Mouse (Mus musculus) gastrocnemius, postnatal 36 days (tissue): ENCODE measurements around the gene Cnot8. TPM values are rescaled to one million over a fixed set of nuclear protein-coding genes. Genes with fewer than 3 reads are reported as not detected.
A peak's percentile ranks its signal among the peaks of the same experiment; 100 is the strongest.
"Not testable (repeated sequence)": the region's sequence is repeated elsewhere in the genome, so short reads cannot be mapped to it uniquely, and the experiment has no call there.

ENCODE experiments used
- DNase-seq, 2 experiments: peaks; one replicate each; pipeline ENCODE4 v3.0.0; 2022
- intact Hi-C: fragments of 180-260 bp; cut with DNase I; formaldehyde crosslinking; loops from one replicate; pipeline ENCODE4 v1.15.1; 2025
- long read RNA-seq, 2 experiments: library from polyadenylated mRNA; stranded (forward); transcript quantifications; one replicate each; pipeline ENCODE4 v2.0.0; 2021
- total RNA-seq, 2 experiments: library from RNA; stranded (reverse); gene quantifications; 2 replicates each; pipeline ENCODE4 v1.2.3; 2021

Cnot8 gene
- total RNA-seq = 10 to 100 TPM; 27.0 to 31.4 TPM
- long read RNA-seq, experiment 1, transcript Cnot8-201 (7 exons, 2,035 nt) = major isoform, 22 of 46 reads
- long read RNA-seq, experiment 1, partial matches to known transcripts = 7 of 46 reads
- long read RNA-seq, experiment 1, other reads (novel, unspliced or antisense) = 13 of 46 reads
- long read RNA-seq, experiment 2, transcript Cnot8-201 (7 exons, 2,035 nt) = major isoform, 39 of 66 reads
- long read RNA-seq, experiment 2, partial matches to known transcripts = 11 of 66 reads
- long read RNA-seq, experiment 2, other reads (novel, unspliced or antisense) = 14 of 66 reads

DNA sequence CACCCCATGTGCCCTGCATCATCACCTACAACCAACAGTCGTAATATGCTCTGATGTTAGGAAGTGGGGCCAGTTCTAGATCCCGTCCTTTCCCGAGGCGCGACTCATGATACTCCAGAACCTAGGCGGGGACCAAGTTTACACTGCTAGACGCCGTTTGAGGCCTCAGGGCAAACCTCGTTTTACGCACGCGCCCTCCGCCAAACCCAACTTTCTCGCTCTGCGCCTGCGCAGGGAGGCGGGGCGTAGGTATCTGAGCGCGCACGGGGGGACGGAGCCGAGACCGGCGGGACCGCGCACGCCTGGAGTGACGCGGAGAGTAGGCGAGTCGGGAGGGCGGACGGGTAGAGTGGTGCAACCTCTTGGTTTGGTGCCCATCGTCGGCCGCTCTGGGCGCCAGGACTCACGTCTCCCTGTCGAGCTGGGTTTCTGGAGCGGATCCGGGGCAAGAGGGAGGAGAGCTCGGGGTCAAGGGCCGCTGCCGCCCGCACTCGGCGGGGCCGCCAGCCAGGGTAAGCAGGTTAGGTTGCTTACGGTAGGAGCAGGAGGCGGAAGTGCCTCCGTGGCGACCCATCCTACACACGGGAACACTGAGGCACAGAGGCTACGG is at the start of gene Cnot8:
TSS of gene Cnot8 (plus strand) at position 457 of the 610 bp plus-strand sequence.
- intact Hi-C loops = loop anchor here (5.0 to 10.0 kb wide), 2 partner anchors 97 to 201 kb away; partner anchors contain the start of genes Larp1 and Zfp692
- DNase-seq = peak; percentile 99

DNA sequence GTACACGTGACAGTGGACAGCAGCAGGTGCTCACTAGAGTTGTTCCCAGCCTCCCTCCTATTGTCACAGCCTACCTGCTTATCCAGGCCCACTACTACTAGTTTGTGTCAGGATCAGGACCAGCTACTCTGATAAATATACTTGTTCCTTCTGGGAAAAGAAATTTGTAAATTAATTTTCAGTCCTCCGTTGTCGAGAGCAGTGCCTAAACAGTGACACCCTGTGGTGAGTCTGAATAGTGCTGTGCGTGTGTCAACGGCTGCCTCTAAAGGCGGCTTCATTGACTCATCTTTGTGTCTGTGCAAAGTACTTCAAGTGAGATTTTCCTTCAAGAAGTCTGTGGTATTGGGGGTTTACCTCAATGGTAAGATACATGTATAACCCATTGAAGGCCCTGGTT is 46.5 kb upstream of the Cnot8 start:
- peak in 1 of 2 experiments; percentile 17 for DNase-seq
- intact Hi-C loops = loop anchor here (1.0 kb wide), 1 partner anchor 106 kb away; no protein-coding TSS in a partner anchor

DNA sequence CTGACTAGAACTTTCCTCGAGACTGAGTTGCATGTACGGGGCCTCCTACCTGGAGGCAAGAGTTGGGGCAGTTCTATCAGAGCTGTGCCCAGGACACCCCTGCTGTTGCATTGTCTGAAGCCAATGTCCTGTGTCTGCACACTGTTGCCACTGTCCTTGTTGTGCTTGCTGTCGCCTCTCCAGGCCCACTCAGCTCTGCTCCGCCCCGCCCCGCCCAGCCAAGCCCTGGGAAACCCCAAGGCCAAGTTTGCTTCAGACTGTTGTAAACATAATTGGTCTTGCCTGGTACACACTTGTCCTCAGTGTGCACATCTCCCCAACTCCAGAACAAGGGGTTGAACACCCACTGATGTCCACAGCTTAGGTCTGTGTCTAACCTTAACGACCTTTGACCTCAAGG is 44.2 kb upstream of the Cnot8 start:
- intact Hi-C loops = loop anchor here (5.0 kb wide), 1 partner anchor 37 kb away; no protein-coding TSS in a partner anchor
- DNase-seq = not testable (repeated sequence)

DNA sequence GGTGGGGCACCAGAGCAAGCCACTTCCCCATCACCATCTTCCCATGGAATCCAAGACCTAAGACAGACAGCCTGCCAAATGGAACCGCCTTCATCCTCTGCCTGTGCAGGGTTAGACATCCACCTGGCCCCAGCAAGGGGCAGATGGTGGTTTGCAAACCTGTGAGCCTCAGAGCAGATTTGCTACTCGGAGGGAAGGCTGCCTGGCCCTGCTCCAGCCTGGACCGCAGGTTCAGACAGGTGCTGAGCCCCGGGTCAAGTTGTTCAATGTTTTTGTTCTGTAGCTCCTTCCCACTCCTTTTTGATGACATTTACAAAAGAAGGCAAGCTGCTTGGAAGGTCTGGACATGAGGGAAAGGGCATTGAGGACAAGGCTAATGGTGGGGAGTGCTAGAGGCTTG is 42.7 kb upstream of the Cnot8 start:
- not testable (repeated sequence) for DNase-seq
- intact Hi-C loops = loop anchor here (5.0 kb wide), 1 partner anchor 39 kb away; no protein-coding TSS in a partner anchor

DNA sequence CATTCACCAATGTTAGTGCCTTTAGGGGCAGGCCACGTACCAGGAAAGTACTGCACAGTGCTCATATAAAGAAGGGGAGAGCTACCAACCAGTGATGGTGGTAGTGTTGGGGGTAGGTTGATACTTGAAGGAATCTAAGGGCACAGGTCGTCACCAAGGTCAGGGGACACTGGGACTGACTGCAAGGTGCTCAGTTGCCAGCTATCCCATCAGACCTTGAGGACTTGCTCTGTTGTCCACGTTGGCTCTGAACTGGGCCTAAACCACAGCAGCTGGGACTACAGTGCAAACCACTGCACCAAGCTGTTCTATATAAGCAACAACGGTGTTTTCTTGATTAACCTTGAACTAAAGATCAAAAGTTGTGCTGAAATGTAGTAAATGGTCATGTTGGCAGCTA is 41.4 kb upstream of the Cnot8 start:
- intact Hi-C loops = loop anchor here (5.0 kb wide), 1 partner anchor 40 kb away; no protein-coding TSS in a partner anchor
- no peak for DNase-seq

DNA sequence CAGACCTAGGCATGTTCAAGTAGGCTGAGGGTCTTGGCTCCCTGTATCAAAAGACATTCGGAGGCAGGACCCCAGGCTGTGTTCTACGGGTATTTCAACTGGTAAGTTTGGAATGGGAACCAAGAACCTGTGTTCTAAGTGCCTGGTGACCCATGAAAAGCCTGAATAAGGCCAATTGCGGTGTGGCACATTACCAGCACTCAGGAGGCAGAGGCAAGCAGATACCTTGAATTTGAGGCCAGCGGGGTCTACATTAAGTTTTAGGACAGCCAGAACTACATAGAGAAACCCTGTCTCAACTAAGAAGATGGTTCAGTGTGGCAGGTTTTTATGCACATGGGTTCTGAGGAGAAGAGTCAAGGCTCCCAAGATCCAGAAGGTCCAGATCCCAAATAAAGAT is 38.9 kb upstream of the Cnot8 start:
- intact Hi-C loops = no loop called here
- no peak for DNase-seq

DNA sequence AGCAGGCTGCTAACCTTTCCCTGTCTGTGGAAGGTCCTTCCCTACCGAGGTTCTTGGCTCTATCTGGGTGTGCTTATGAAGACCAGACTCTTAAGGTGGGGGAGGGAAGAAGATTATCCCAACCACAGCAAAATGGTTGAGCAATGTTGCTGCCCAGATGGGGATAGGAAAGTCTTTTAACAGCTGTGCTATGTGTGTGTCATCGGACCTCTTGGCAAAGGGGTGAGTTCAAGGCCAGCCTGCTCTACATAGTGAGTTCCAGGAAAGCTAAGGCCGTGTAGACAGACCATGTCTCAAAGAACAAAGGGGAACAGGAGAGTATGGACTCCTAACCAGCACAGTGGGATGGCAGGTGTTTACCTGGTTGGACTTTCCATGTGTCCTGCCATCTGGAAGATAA is 31.0 kb upstream of the Cnot8 start:
- intact Hi-C loops = no loop called here
- DNase-seq = no peak

DNA sequence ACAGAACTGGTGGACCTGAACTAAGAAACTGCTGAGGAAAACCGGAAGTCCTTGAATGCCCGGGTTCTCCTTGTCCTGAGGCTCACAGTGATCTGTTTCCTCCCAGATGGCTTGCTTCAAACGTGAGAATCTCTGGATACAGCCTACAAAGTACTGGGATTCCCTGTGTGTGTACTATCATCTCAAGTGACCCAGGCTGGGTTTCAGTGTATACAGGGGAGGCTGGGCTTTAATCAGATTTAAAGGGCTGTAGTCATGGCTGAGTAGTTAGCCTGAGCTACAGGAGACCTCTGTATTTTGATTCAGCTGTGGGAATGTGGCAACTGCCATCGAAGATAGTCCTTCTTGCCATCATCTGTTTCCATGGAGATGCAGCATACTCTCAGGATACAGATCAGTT is 26.7 kb upstream of the Cnot8 start:
- no peak for DNase-seq
- intact Hi-C loops = no loop called here

DNA sequence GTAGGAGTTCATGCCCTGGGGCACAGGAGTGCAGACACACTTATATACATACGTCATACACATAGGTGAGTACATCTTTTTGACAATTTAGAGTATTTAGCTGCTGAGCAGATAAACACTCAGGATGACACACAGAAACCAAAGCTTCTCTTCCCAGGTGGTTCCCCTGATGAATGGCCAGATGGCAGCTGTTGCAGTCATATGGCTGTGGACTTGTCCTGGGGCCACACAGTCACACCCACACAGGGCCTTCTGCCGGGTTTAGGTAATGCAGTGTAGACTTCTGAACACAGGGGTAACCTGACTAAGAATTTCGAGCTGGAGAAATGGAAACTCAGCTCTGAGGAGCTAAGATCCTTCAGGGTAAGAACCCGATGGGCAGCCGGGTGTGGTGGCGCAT is 22.2 kb upstream of the Cnot8 start:
- intact Hi-C loops = no loop called here
- no peak for DNase-seq

DNA sequence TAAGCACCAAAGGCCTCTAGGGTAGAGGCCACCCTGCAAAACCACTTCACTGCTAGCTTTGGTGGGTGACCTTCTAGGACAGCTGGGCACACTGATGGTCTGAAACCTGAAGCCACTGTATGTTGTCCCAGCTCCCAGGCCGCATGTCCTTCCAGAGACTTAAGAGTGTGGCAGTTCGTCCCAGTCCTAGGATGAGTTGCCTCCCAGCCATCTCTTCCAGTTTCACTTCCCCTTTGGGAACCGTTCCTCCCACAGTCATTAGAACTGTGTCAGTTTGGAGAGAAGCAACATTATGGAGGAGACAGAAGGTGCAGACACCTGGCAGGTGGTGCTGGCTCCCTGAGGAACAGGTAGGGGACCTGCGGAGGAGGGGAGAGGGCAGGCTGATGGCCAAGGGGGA is 11.4 kb upstream of the Cnot8 start:
- intact Hi-C loops = no loop called here
- DNase-seq = no peak

DNA sequence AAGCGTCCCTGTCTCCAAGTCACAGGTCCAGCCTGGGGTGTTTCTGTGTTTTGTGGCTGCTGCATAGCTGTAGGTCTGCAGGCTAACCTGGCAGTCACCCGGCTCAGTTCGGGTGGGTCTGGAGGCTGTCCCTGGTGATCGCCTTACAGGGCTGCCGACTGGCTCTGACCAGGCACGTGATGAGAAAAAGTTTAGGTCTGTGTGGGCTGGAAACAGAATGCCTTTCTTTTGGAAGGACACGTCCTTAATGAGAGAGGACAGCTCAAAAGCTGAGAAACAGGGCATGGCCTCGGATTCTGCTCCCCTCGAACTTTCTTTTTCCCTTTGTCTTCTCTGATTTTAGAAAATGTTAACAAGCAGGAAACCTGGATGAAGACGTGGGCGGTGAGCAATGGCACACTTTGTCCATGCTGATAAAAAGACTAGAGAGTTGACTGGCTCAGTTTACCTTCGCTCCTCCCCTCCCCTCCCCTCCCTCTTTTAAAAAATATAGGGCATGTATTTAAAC is 10.9 kb upstream of the Cnot8 start, which contains the start of gene Gm12248:
TSS of gene Gm12248 (minus strand) at position 114 of the 508 bp plus-strand sequence.
- intact Hi-C loops = no loop called here
- DNase-seq = peak in 1 of 2 experiments; percentile 38

DNA sequence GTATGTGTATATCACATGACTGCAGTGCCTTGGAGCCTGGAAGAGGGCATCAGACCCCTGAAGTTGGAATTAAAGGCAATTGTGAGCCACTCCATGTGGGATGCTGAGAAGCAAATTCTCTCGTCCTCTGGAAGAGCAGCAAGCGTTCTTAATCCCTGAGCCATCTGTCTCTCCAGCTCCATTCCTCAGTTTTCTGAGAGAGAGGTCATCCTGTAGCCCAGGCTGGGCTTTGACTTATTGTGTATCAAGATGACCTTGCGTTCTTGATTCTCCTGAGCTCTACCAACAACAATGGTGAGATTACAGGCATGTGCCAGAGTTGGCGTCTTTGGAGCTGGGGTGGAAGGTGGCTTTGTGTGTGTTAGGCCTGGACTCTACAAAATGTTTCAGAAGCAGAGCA is 9.2 kb upstream of the Cnot8 start:
- DNase-seq = no peak
- intact Hi-C loops = no loop called here

DNA sequence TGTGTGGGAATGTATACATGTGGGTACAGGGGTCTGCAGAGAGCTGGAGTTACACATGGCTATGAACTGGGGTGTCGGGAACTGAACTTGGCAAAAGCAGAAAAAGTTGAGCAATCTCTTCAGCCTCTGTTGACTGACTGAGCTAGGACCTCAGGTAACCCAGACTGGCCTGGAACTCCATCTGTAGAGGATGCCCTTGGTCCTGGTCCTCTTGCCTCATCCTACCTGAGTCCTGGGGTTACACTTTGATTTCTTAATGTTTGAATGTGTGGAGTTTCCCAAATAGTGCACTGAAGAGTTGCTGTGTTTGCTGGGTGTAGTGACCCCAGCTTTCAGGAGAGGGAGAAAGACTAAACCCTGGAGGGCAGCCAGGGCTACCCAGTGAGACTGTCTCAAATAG is 8.4 kb upstream of the Cnot8 start:
- DNase-seq = no peak
- intact Hi-C loops = no loop called here

DNA sequence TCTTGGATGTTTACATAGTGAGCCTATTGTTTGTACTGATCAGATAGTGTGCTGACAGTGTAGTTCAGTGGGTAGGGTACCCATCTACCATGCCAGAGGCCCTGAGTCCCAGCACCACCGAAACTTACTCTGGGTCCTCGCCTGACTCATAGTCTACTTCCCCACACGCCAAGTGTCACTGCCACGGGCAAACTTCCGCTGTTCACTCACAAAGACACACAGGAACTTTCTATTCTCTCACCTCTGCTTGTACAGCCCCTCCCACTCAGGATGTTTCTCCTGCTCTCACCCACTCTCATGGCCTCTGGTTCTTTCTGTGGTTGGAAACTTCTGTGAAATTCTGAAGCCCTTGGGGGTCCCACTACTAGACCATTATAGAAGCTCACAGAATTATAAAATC is 7.8 kb upstream of the Cnot8 start:
- intact Hi-C loops = no loop called here

DNA sequence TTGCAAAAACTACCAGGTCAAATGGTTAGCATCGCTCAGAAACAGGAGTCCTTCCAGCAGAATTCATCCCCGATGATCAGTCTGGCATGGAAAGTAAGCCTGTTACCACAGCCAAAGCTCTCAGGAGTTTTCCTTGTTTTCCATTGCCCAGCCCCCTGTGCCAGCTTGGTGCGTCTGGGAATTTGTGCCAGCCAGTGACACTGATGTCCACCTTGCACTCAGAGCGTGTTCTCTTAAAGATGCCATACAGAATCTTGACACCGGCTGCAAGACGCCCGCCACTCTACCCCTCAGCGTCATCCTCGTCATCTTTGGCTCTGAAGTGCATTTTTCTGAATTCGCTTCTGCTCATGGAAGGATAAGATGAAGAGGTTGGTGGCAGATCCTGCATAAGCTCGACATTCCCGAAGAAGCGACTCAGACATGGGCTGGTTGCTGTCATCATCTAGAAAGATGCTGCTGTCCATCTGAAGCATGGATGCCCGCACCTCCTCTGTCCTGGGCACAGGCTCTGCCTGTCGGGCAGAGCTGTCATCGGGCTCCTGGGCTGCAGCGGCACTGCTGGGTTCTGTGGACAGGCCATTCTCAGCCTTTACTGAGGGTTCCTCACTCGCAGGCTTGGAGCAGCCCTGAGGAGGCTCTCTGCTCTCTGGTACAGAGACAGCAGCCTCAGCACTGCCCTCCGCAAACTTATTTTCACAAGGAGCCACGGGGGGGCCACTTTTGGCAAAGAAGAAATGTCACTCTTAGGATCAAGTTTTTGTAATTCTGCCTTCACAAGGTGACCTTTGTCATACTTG is 6.9 kb upstream of the Cnot8 start:
- no peak for DNase-seq
- intact Hi-C loops = no loop called here

More for the DNA sequence above, 7.8 kb upstream of the Cnot8 start:
- DNase-seq = no peak

DNA sequence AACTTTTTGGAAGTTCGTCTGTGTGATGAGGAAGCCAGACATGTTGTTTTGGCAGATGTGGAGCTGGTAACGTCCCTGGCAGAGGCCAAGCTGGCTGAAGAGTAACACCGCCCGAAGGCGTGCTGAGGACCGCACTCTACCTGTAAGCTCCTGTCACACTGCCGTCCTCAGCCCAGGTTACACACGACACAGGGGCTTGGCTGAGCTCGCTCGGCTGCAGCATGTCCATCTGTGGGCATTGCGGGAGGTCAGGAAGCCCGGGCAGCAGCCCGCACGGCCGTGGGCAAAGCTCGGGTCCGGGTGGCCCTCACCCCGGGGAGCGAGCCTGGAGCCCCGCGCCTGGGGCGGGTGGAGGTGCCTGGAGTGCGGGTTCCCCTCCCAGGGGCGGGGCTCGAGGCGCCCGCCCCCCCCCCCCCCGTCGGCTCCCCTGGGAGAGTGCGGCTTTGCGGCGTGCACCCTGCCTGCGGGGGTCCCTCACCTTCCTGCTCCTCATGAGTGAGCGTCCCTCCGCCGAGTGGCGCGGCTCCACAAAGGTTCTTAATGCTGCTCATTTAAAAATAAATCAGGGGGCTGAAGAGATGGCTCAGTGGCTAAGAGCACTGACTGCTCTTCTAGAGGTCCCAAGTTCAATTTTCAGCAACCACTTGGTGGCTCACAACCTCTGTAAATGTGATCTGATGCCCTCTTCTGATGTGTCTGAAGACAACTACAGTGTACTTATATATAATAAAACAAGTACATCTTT is 6.2 kb upstream of the Cnot8 start:
- intact Hi-C loops = no loop called here
- no peak for DNase-seq

DNA sequence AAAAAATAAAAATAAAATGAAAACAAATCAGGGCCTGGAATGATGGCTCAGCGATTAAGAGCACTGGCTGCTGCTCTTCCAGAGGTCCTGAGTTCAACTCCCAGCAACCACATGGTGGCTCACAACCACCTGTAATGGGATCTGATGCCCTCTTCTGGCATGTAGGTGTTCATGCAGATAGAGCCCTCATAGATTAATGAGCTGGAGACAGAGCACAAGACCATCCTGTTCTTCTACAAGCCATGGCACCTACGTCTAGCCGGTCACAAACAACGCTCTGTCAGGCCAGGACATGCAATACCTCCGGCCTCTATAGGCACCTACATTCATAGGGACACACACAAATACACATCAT is 5.6 kb upstream of the Cnot8 start:
- DNase-seq, intact Hi-C loops: not testable (repeated sequence)

DNA sequence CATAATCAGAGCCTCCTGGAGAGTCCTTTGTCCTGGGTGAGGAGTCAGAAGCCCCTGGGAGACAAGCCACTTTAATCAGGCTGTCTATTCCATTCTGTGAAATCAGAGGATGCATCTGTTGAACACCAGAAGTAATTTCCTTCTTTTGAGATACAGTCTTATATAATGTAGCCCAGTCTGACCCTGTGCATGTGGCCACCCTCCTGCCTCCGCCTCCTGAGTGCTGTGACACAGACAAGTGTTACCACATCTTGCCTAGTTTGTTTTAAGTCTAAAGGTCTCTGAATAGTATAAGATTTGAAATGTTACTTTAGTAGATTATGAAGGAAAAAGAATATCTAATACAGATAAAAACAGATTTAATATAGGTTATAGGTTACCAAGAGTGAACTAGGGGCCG is 3.9 kb upstream of the Cnot8 start:
- DNase-seq = no peak
- intact Hi-C loops = loop anchor here (5.0 to 10.0 kb wide), 2 partner anchors 93 to 205 kb away; partner anchors contain the start of genes Larp1 and Zfp692

DNA sequence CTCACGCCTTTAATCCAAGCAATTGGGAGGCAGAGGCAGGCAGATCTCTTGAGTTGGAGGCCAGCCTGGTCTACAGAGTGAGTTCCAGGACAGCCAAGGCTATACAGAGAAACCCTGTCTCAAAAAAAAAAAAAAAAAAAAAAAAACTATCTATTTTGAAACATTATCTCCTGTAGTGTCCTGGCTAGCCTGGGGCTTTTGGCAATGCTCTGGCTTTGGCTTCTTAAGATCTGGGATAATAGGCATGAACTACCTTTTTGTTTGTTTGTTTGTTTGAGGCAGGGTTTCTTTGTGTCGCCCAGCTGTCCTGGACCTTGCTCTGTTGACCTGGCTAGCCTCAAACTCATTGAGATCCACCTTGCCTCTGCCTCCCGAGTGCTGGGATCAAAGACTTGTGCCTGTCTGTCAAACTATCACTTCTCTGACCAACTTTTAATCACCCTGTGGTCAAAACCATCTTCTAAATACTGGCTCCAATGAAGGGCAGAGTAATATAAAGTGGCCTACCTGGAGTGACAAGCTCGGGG is 2.7 kb upstream of the Cnot8 start:
- no peak for DNase-seq
- intact Hi-C loops = loop anchor here (5.0 to 10.0 kb wide), 2 partner anchors 94 to 204 kb away; partner anchors contain the start of genes Larp1 and Zfp692

DNA sequence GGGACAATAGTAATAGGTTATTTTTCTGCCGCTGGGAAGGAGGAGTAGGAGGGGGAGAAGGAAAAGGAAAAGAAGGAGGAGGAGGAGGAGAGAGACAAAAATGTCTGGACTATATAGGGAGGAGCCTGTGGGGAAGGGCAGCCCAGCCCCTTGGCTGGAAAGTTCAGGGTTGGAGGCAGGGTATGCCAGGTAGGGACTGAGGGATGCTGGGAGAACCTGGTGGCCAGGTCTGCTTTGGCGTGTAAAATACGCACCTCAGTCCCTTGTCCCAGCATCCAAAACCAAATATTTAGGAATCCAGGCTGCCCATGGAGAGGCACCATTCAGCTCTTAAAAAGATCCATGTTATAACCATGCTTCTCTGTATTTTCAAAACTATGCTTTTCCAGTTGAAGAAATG is 1.8 kb upstream of the Cnot8 start:
- no peak for DNase-seq
- intact Hi-C loops = loop anchor here (5.0 to 10.0 kb wide), 2 partner anchors 95 to 203 kb away; partner anchors contain the start of genes Larp1 and Zfp692
